In the genomic region with DNA sequence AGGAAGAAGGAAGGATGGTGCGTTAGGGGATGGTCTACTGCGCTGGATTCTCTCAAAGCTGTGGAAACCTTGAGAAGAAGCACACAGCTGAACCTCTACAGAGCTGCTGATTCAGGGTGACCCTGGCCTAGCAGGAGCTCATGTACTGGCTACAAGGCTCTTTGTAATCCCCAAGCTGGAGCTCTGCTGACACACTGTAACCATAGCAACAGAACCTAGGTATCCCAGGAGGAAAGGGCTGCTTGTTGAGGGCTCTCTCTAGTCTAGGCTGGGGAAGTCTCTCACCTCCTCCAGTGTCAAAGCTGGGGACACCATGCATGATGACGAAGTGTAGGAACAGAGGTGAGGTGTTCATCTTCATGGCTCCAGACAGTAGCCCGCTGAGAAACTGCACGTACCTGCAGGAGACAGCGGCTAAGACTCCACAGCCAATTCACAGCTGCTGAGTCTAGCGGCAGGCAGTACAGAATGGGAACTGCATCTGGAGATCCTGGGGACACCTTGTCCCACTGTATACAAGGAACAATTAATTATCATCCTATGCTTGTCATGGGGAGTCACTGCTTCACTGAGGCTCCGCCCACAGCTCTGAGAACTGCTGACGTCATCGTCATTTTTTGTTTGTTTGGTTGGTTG, we compare ENCODE assay signal across 15 mouse cellular contexts.
DNase-seq lines count a peak whose midpoint lies in the region; ATAC-seq and TF ChIP-seq lines count a peak whose summit lies in the region.
"Had no signal": no experiment of that assay in that cellular context is flagged by ENCODE, and none has a peak within 500 bp of the region (broad histone marks: within the 10 kb centered on the region; RNA-seq: fewer than 3 reads in every experiment).

No protein-coding gene starts in this region.

- 81% methylated on average over 10 of the region's 10 CpGs for WGBS in forebrain, embryonic 11.5 days
- WGBS in hindbrain, postnatal 0 days: 71% methylated on average over 10 of the region's 10 CpGs
- 87% methylated on average over 10 of the region's 10 CpGs for WGBS in neural tube, embryonic 15.5 days

- H3K27ac ChIP-seq in forebrain, embryonic 11.5 days (ENCODE audit: low read depth, low read length): no peak overlapping the region
- H3K27ac ChIP-seq in hindbrain, postnatal 0 days: no peak overlapping the region
- H3K27ac ChIP-seq in neural tube, embryonic 15.5 days (replicated peaks): no peak overlapping the region
- H3K27ac ChIP-seq: heart, adult 2 months; liver, embryonic 13.5 days had no signal

- no peaks in the 10 kb centered on the region for H3K27me3 ChIP-seq in forebrain, embryonic 11.5 days (ENCODE audit: control insufficient read depth, insufficient read depth, low read length)
- H3K27me3 ChIP-seq in hindbrain, postnatal 0 days (ENCODE audit: insufficient read depth, low read length): no peaks in the 10 kb centered on the region
- H3K27me3 ChIP-seq in neural tube, embryonic 15.5 days (replicated peaks): no peaks in the 10 kb centered on the region
- H3K27me3 ChIP-seq: liver, embryonic 13.5 days had no signal

- H3K36me3 ChIP-seq in forebrain, embryonic 11.5 days (ENCODE audit: control insufficient read depth, insufficient read depth, low read length): no peaks in the 10 kb centered on the region
- no peaks in the 10 kb centered on the region for H3K36me3 ChIP-seq in hindbrain, postnatal 0 days (ENCODE audit: insufficient read depth, low read length)
- H3K36me3 ChIP-seq in neural tube, embryonic 15.5 days: no peaks in the 10 kb centered on the region
- H3K36me3 ChIP-seq: liver, embryonic 13.5 days had no signal

- H3K4me2 ChIP-seq in forebrain, embryonic 11.5 days (ENCODE audit: low read depth, low read length, severe bottlenecking): no peak overlapping the region
- no peak overlapping the region for H3K4me2 ChIP-seq in hindbrain, postnatal 0 days (ENCODE audit: low read depth, low read length)
- no peak overlapping the region for H3K4me2 ChIP-seq in neural tube, embryonic 15.5 days
- H3K4me2 ChIP-seq: liver, embryonic 13.5 days had no signal

- no peak for TF ChIP-seq CTCF in hindbrain, postnatal 0 days (IDR thresholded peaks at IDR 0.05; ENCODE audit: low read depth)

- H3K4me3 ChIP-seq in forebrain, embryonic 11.5 days (ENCODE audit: low read depth, low read length): no peak overlapping the region
- H3K4me3 ChIP-seq in hindbrain, postnatal 0 days (ENCODE audit: low read length): no peak overlapping the region
- no peak overlapping the region for H3K4me3 ChIP-seq in neural tube, embryonic 15.5 days (replicated peaks)
- H3K4me3 ChIP-seq: heart, adult 2 months; liver, embryonic 13.5 days had no signal

- peak; percentile 75 for DNase-seq in heart, adult 11 months
- no peak for DNase-seq in heart, postnatal 25 days (ENCODE audit: low spot score)
- DNase-seq in forebrain, embryonic 11.5 days (ENCODE audit: low spot score): no peak
- peak; percentile 61 for DNase-seq in hindbrain, postnatal 0 days (ENCODE audit: low spot score)
- DNase-seq in left cerebral cortex, adult 8-10 months (ENCODE audit: low spot score in 2 of 2): no peak
- no peak for DNase-seq in gastrocnemius, postnatal 10 days
- no peak for DNase-seq in right cerebral cortex, postnatal 25 days
- DNase-seq: cerebellum, adult 18-20 months; embryo, embryonic 11 days; heart, adult 2 months; heart, postnatal 4 days; liver, embryonic 13.5 days; lung, postnatal 14 days; thymus, postnatal 36 days had no signal

- intact Hi-C loops in heart, postnatal 25 days (cut with DNase I): no loop called here

- H3K9me3 ChIP-seq in forebrain, embryonic 11.5 days (ENCODE audit: control insufficient read depth, low read length): no peaks in the 10 kb centered on the region
- H3K9me3 ChIP-seq in hindbrain, postnatal 0 days (ENCODE audit: low read length): no peaks in the 10 kb centered on the region
- H3K9me3 ChIP-seq in neural tube, embryonic 15.5 days (replicated peaks): no peaks in the 10 kb centered on the region
- H3K9me3 ChIP-seq: liver, embryonic 13.5 days had no signal

- H3K4me1 ChIP-seq in forebrain, embryonic 11.5 days (replicated peaks; ENCODE audit: control insufficient read depth, insufficient read depth, low read length): no peaks in the 10 kb centered on the region
- no peaks in the 10 kb centered on the region for H3K4me1 ChIP-seq in hindbrain, postnatal 0 days (ENCODE audit: insufficient read depth, low read length)
- H3K4me1 ChIP-seq in neural tube, embryonic 15.5 days: peaks cover 4% of the 10 kb centered on the region; the same call in 1 of the 2 replicates
- H3K4me1 ChIP-seq: liver, embryonic 13.5 days had no signal

- H3K9ac ChIP-seq in forebrain, embryonic 11.5 days (ENCODE audit: low read length): no peak overlapping the region
- no peak overlapping the region for H3K9ac ChIP-seq in hindbrain, postnatal 0 days (replicated peaks; ENCODE audit: low read length)
- no peak overlapping the region for H3K9ac ChIP-seq in neural tube, embryonic 15.5 days (replicated peaks)
- H3K9ac ChIP-seq: liver, embryonic 13.5 days had no signal

- ATAC-seq in forebrain, embryonic 11.5 days (replicated peaks; ENCODE audit: low FRiP score): 0 out of 2 replicates have a peak, but pooled peaks have one; percentile 37
- peak; percentile 78 for ATAC-seq in hindbrain, postnatal 0 days
- peak; percentile 63; the same call in 1 of the 2 replicates for ATAC-seq in neural tube, embryonic 15.5 days (ENCODE audit: low FRiP score)

Comparison
In these comparisons a context has a peak if more than half of its experiments do, and no peak if none do; other contexts are left out.
1. DNase-seq: peak in heart, adult 11 months (single experiment) and hindbrain, postnatal 0 days (single experiment); none in heart, postnatal 25 days (single experiment), forebrain, embryonic 11.5 days (single experiment), left cerebral cortex, adult 8-10 months (0 of 2), gastrocnemius, postnatal 10 days (single experiment) and right cerebral cortex, postnatal 25 days (single experiment).
2. Peak in every context shown above with its lines, with median percentiles within 50 percentile points of each other: ATAC-seq.